Mouse (Mus musculus) liver, postnatal 0 days (tissue): ENCODE measurements around the gene Polr1d. TPM values are rescaled to one million over a fixed set of nuclear protein-coding genes. Genes with fewer than 3 reads are reported as not detected.

ENCODE experiments used
- ATAC-seq: fragments of 200-750 bp; cut with Nextera tagmentation; 2 replicates; pipeline ENCODE4 v1.8.0; 2017; ENCODE audit warnings: mild to moderate bottlenecking, moderate library complexity
- DNase-seq: peaks from one replicate; pipeline ENCODE4 v3.0.0-alpha.2; 2016
- H3K27ac ChIP-seq: fragments of 300-500 bp; sonication (generic); 2 replicates; pipeline ENCODE4 v1.5.1; 2014; ENCODE audit warnings: antibody characterized with exemption, moderate library complexity, mild to moderate bottlenecking, low read depth
- H3K27me3 ChIP-seq: fragments of 300-500 bp; sonication (generic); 2 replicates; pipeline ENCODE4 v1.6.1; 2014; ENCODE audit warnings: low read length, control low read depth, mixed read lengths; ENCODE audit not compliant: insufficient read depth
- H3K36me3 ChIP-seq: fragments of 300-500 bp; sonication (generic); replicated peaks from 2 replicates; pipeline ENCODE4 v1.6.1; 2014; ENCODE audit warnings: mild to moderate bottlenecking, control low read depth, low read length, moderate library complexity, mixed read lengths; ENCODE audit not compliant: insufficient read depth
- H3K4me1 ChIP-seq: fragments of 300-500 bp; sonication (generic); 2 replicates; pipeline ENCODE4 v1.6.1; 2014; ENCODE audit warnings: antibody characterized with exemption, mild to moderate bottlenecking, control low read depth; ENCODE audit not compliant: insufficient read depth
- H3K4me2 ChIP-seq: fragments of 300-500 bp; sonication (generic); 2 replicates; pipeline ENCODE4 v1.6.1; 2014; ENCODE audit warnings: low read depth, mild to moderate bottlenecking, low read length, moderate library complexity, mixed read lengths
- H3K4me3 ChIP-seq: fragments of 300-500 bp; sonication (generic); 2 replicates; pipeline ENCODE4 v1.5.1; 2014; ENCODE audit warnings: low read depth, low read length
- H3K9ac ChIP-seq: fragments of 300-500 bp; sonication (generic); replicated peaks from 2 replicates; pipeline ENCODE4 v1.6.1; 2014; ENCODE audit warnings: mild to moderate bottlenecking, moderate library complexity
- H3K9me3 ChIP-seq: fragments of 300-500 bp; sonication (generic); 2 replicates; pipeline ENCODE4 v1.6.1; 2016; ENCODE audit warnings: mild to moderate bottlenecking, control low read depth, low read length, mixed read lengths
- CTCF ChIP-seq: sonication (generic); IDR thresholded peaks from 2 replicates; pipeline ENCODE4 v1.5.1; 2016; ENCODE audit warnings: antibody characterized with exemption, low read depth
- EP300 ChIP-seq: IDR thresholded peaks from 2 replicates; pipeline ENCODE4 v1.6.1; 2016; ENCODE audit warnings: antibody characterized with exemption, low read depth, mild to moderate bottlenecking
- WGBS: fragments of 180-500 bp; shearing (Covaris S2); extraction: QIAGEN DNeasy Blood & Tissue Kit; methylation state at CpG from one replicate; pipeline ENCODE4 v1.1.7; 2014; ENCODE audit not compliant: insufficient replicate concordance; 5-methylcytosine and 5-hydroxymethylcytosine counted together
- polyA plus RNA-seq: library from polyadenylated mRNA; unstranded; fragments of >200 nt; fragmentation: Nextera tagmentation; extraction: Ambion mirVana; gene quantifications from 2 replicates; pipeline ENCODE4 v1.2.1, GENCODE M21; 2015

The Polr1d gene
- polyA plus RNA-seq, 1 experiment from 2014 or later: 72.9 TPM

- Histone ChIP-seq H3K27ac (no peak overlapping the region), H3K36me3 (no peaks in the 10 kb centered on the region), H3K9ac (no peak overlapping the region), H3K4me1 (peaks cover 56% of the 10 kb centered on the region), H3K27me3 (no peaks in the 10 kb centered on the region), H3K4me3 (no peak overlapping the region), H3K9me3 (no peaks in the 10 kb centered on the region), H3K4me2 (no peak overlapping the region)
- DNase-seq (no peak), ATAC-seq (no peak)
- no peak for TF ChIP-seq EP300
- TF ChIP-seq CTCF: no peak
- 60% methylated on average over 3 of the region's 3 CpGs for WGBS
Observed at GRCm38 (mm10) chr5:147053481-147053880, 23.4 kb upstream of the Polr1d start.

GRCm38 (mm10) chr5:147054328-147054727 is 22.5 kb upstream of the Polr1d start:
- DNase-seq (no peak), ATAC-seq (no peak)
- Histone ChIP-seq H3K9me3 (no peaks in the 10 kb centered on the region), H3K4me1 (peaks cover 57% of the 10 kb centered on the region), H3K27me3 (no peaks in the 10 kb centered on the region), H3K27ac (no peak overlapping the region), H3K4me3 (no peak overlapping the region), H3K4me2 (no peak overlapping the region), H3K36me3 (no peaks in the 10 kb centered on the region), H3K9ac (no peak overlapping the region)
- no peak for TF ChIP-seq EP300
- TF ChIP-seq CTCF: no peak
- 73% methylated on average over 6 of the region's 6 CpGs for WGBS

GRCm38 (mm10) chr5:147054747-147055270 is 22.0 kb upstream of the Polr1d start:
- H3K9me3 ChIP-seq: no peaks in the 10 kb centered on the region
- no peak overlapping the region for H3K9ac ChIP-seq
- no peak overlapping the region for H3K4me2 ChIP-seq
- no peak overlapping the region for H3K4me3 ChIP-seq
- TF ChIP-seq EP300 (no peak), CTCF (no peak)
- no peaks in the 10 kb centered on the region for H3K27me3 ChIP-seq
- no peak overlapping the region for H3K27ac ChIP-seq
- 32% methylated on average over 2 of the region's 2 CpGs for WGBS
- no peaks in the 10 kb centered on the region for H3K36me3 ChIP-seq
- H3K4me1 ChIP-seq: peaks cover 59% of the 10 kb centered on the region
- ATAC-seq (peak; percentile 29), DNase-seq (no peak)

GRCm38 (mm10) chr5:147055572-147056245 is 21.1 kb upstream of the Polr1d start:
- Histone ChIP-seq H3K27ac (peak overlapping the region; percentile 82), H3K4me2 (no peak overlapping the region), H3K27me3 (no peaks in the 10 kb centered on the region), H3K36me3 (no peaks in the 10 kb centered on the region), H3K9me3 (no peaks in the 10 kb centered on the region), H3K4me3 (no peak overlapping the region), H3K4me1 (peaks cover 56% of the 10 kb centered on the region), H3K9ac (no peak overlapping the region)
- no peak for DNase-seq
- WGBS: 71% methylated on average over 6 of the region's 6 CpGs
- ATAC-seq: no peak
- no peak for TF ChIP-seq EP300
- no peak for TF ChIP-seq CTCF

GRCm38 (mm10) chr5:147056712-147057290 is 20.0 kb upstream of the Polr1d start:
- H3K9ac ChIP-seq: no peak overlapping the region
- no peaks in the 10 kb centered on the region for H3K9me3 ChIP-seq
- H3K27me3 ChIP-seq: no peaks in the 10 kb centered on the region
- no peak overlapping the region for H3K4me2 ChIP-seq
- peaks cover 46% of the 10 kb centered on the region for H3K4me1 ChIP-seq
- peak overlapping the region; percentile 82 for H3K27ac ChIP-seq
- no peak overlapping the region for H3K4me3 ChIP-seq
- no peaks in the 10 kb centered on the region for H3K36me3 ChIP-seq
- DNase-seq (no peak), ATAC-seq (0 out of 2 replicates have a peak, but pooled peaks have one; percentile 23)
- TF ChIP-seq EP300: no peak
- TF ChIP-seq CTCF: no peak
- 59% methylated on average over 10 of the region's 10 CpGs for WGBS

- no peaks in the 10 kb centered on the region for H3K27me3 ChIP-seq
- H3K9ac ChIP-seq: no peak overlapping the region
- no peaks in the 10 kb centered on the region for H3K36me3 ChIP-seq
- ATAC-seq (peak; percentile 62), DNase-seq (no peak)
- no peaks in the 10 kb centered on the region for H3K9me3 ChIP-seq
- H3K4me3 ChIP-seq: no peak overlapping the region
- H3K27ac ChIP-seq: peak overlapping the region; percentile 82
- TF ChIP-seq CTCF (0 out of 2 replicates have a peak, but pooled peaks have one; percentile 6), EP300 (no peak)
- WGBS: 64% methylated on average over 9 of the region's 9 CpGs
- H3K4me2 ChIP-seq: no peak overlapping the region; the same call in 1 of the 2 replicates
- H3K4me1 ChIP-seq: peaks cover 36% of the 10 kb centered on the region
Observed at GRCm38 (mm10) chr5:147057626-147058414, 19.0 kb upstream of the Polr1d start.
